Mouse (Mus musculus): ENCODE data around the gene Oxsr1. TPM values are rescaled to one million over a fixed set of nuclear protein-coding genes. Genes with fewer than 3 reads are reported as not detected.

Gene Oxsr1
- polyA plus RNA-seq, 1 experiment from 2014 or later: 14.2 TPM

- ATAC-seq (replicated peaks): no peak
- H3K9ac ChIP-seq: no peak overlapping the region
- H3K27me3 ChIP-seq (replicated peaks): no peaks in the 10 kb centered on the region
- H3K27ac ChIP-seq: no peak overlapping the region
- no peaks in the 10 kb centered on the region for H3K4me1 ChIP-seq
- no peaks in the 10 kb centered on the region for H3K9me3 ChIP-seq
- WGBS: 92% methylated on average over 10 of the region's 10 CpGs
- H3K4me3 ChIP-seq: no peak overlapping the region
- H3K4me2 ChIP-seq: no peak overlapping the region
- H3K36me3 ChIP-seq (replicated peaks): peaks cover 19% of the 10 kb centered on the region
Measured at GRCm38 (mm10) chr9:119350947-119351705, 28.9 kb upstream of the Oxsr1 start.

- 90% methylated on average over 3 of the region's 3 CpGs for WGBS
- no peak for ATAC-seq (replicated peaks)
- H3K36me3 ChIP-seq (replicated peaks): peaks cover 23% of the 10 kb centered on the region
Measured at GRCm38 (mm10) chr9:119350531-119350930, 28.3 kb upstream of the Oxsr1 start.

DNA sequence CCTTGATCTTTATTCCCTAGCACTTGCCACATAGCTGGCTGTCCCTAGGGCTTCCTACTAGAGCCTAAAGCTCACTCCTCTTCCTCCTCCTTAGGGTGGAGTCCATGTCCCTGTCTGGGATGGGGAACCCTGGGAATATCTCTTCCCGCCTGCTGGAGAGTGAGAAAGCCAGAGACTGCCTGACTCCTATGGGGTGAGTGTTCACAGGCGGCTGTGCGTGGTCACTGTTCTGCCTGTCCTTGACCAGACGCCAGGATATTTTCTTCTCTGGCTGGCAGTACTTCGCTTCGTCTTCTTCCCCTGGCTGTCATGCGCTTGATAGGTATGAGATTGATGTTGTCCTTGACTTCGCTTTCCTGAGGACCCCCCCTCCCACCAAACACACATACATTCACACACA, 24.1 kb upstream of the Oxsr1 start:
- no peaks in the 10 kb centered on the region for H3K9me3 ChIP-seq
- H3K4me3 ChIP-seq: no peak overlapping the region
- H3K4me2 ChIP-seq: no peak overlapping the region
- 95% methylated on average over 8 of the region's 8 CpGs for WGBS
- peaks cover 15% of the 10 kb centered on the region for H3K4me1 ChIP-seq
- H3K27ac ChIP-seq: no peak overlapping the region
- no peaks in the 10 kb centered on the region for H3K27me3 ChIP-seq (replicated peaks)
- no peak for ATAC-seq (replicated peaks)
- H3K36me3 ChIP-seq (replicated peaks): peaks cover 36% of the 10 kb centered on the region
- no peak overlapping the region for H3K9ac ChIP-seq

More at GRCm38 (mm10) chr9:119350531-119350930, 28.3 kb upstream of the Oxsr1 start:
- no peaks in the 10 kb centered on the region for H3K27me3 ChIP-seq (replicated peaks)
- H3K9ac ChIP-seq: no peak overlapping the region
- no peak overlapping the region for H3K27ac ChIP-seq
- H3K4me3 ChIP-seq: no peak overlapping the region
- no peaks in the 10 kb centered on the region for H3K9me3 ChIP-seq
- no peak overlapping the region for H3K4me2 ChIP-seq
- no peaks in the 10 kb centered on the region for H3K4me1 ChIP-seq

GRCm38 (mm10) chr9:119342728-119343127, 20.5 kb upstream of the Oxsr1 start:
- H3K4me1 ChIP-seq: peaks cover 32% of the 10 kb centered on the region
- 93% methylated on average over 7 of the region's 7 CpGs for WGBS
- peak overlapping the region; percentile 86 for H3K4me2 ChIP-seq
- ATAC-seq (replicated peaks): no peak
- no peak overlapping the region for H3K27ac ChIP-seq
- peak overlapping the region; percentile 94 for H3K4me3 ChIP-seq
- H3K27me3 ChIP-seq (replicated peaks): peaks cover 9% of the 10 kb centered on the region
- no peak overlapping the region for H3K9ac ChIP-seq
- peaks cover 22% of the 10 kb centered on the region for H3K36me3 ChIP-seq (replicated peaks)
- H3K9me3 ChIP-seq: no peaks in the 10 kb centered on the region

GRCm38 (mm10) chr9:119340909-119341816, 18.9 kb upstream of the Oxsr1 start, which contains the start of gene Myd88:
TSS of gene Myd88 (minus strand) at chr9:119341411.
- H3K9ac ChIP-seq: peak within 1 kb of the TSS; percentile 92
- peaks cover 9% of the 10 kb centered on the region for H3K27me3 ChIP-seq (replicated peaks)
- H3K9me3 ChIP-seq: no peaks in the 10 kb centered on the region
- peak; percentile 98 for ATAC-seq (replicated peaks)
- WGBS: under 1% methylated on average over 68 of the region's 68 CpGs
- H3K27ac ChIP-seq: peak within 1 kb of the TSS; percentile 89
- peak within 1 kb of the TSS; percentile 86 for H3K4me2 ChIP-seq
- H3K4me1 ChIP-seq: peaks cover 32% of the 10 kb centered on the region
- H3K36me3 ChIP-seq (replicated peaks): peaks cover 17% of the 10 kb centered on the region; the same call in 1 of the 2 replicates
- peak within 1 kb of the TSS; percentile 94 for H3K4me3 ChIP-seq

GRCm38 (mm10) chr9:119340212-119340580, 18.0 kb upstream of the Oxsr1 start:
- Histone ChIP-seq H3K27me3 (replicated peaks) (peaks cover 9% of the 10 kb centered on the region), H3K4me1 (peaks cover 32% of the 10 kb centered on the region), H3K9me3 (no peaks in the 10 kb centered on the region), H3K27ac (peak overlapping the region; percentile 89), H3K9ac (peak overlapping the region; percentile 92), H3K4me2 (peak overlapping the region; percentile 86), H3K4me3 (peak overlapping the region; percentile 94), H3K36me3 (replicated peaks) (peaks cover 13% of the 10 kb centered on the region; the same call in 1 of the 2 replicates)
- no peak for ATAC-seq (replicated peaks)
- 4% methylated on average over 8 of the region's 8 CpGs for WGBS

- Histone ChIP-seq H3K27me3 (replicated peaks) (peaks cover 9% of the 10 kb centered on the region), H3K9me3 (no peaks in the 10 kb centered on the region), H3K4me3 (peak within 1 kb of the TSS; percentile 94)
Measured at GRCm38 (mm10) chr9:119339558-119340211, 17.5 kb upstream of the Oxsr1 start, which contains the start of gene Acaa1a. TSS of gene Acaa1a (plus strand) at chr9:119339676.

DNA sequence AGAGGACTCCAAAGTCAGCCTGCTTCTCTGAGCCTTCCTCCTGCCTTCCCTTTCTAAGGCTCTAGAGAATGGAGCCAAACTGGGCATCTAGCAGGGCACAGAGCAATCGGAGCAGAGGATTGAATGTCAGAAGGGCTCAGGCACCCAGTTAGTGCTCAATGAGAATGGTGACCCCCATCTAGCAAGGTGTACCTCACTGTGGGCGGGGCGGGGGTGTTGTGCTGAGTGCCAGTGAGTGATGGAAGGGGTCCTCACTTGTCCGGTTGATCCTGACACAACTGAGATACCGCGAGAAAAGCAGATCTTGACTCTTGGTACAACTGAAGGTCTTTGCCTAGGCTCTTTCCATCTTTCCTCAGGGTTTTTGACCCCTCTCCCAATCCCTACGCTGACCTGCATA, 16.9 kb upstream of the Oxsr1 start:
- 52% methylated on average over 7 of the region's 7 CpGs for WGBS
- Histone ChIP-seq H3K4me3 (peak overlapping the region; percentile 94), H3K4me2 (peak overlapping the region; percentile 86), H3K36me3 (replicated peaks) (peaks cover 7% of the 10 kb centered on the region; the same call in 1 of the 2 replicates), H3K9me3 (no peaks in the 10 kb centered on the region), H3K4me1 (peaks cover 32% of the 10 kb centered on the region), H3K9ac (no peak overlapping the region), H3K27ac (no peak overlapping the region), H3K27me3 (replicated peaks) (peaks cover 9% of the 10 kb centered on the region)
- ATAC-seq (replicated peaks): no peak

More at GRCm38 (mm10) chr9:119339558-119340211, 17.5 kb upstream of the Oxsr1 start, which contains the start of gene Acaa1a:
- peaks cover 13% of the 10 kb centered on the region; the same call in 1 of the 2 replicates for H3K36me3 ChIP-seq (replicated peaks)
- peak within 1 kb of the TSS; percentile 89 for H3K27ac ChIP-seq
- H3K4me2 ChIP-seq: peak within 1 kb of the TSS; percentile 86
- WGBS: under 1% methylated on average over 43 of the region's 43 CpGs
- ATAC-seq (replicated peaks): no peak
- peaks cover 32% of the 10 kb centered on the region for H3K4me1 ChIP-seq
- peak within 1 kb of the TSS; percentile 92 for H3K9ac ChIP-seq

DNA sequence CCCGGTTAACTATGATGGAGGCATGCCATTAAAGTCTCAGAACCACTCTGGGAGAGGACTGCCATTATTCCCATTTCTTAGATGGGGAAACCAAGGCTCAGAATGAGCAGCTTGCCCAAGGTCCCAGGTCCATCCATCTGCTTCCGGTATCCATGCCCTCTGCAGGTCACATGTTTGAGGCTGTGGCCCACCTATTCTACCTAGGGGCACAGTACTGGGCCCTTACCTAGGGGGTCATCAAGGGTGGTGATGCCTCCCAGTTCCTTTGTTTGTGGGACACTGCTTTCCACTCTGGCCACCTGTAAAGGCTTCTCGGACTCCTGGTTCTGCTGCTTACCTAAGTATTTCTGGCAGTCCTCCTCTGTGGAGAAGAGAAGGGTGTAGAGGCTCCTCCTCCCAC, 16.1 kb upstream of the Oxsr1 start:
- H3K9ac ChIP-seq: no peak overlapping the region
- 92% methylated on average over 3 of the region's 3 CpGs for WGBS
- no peaks in the 10 kb centered on the region for H3K36me3 ChIP-seq (replicated peaks)
- H3K4me2 ChIP-seq: no peak overlapping the region
- no peak overlapping the region for H3K27ac ChIP-seq
- ATAC-seq (replicated peaks): no peak
- H3K4me1 ChIP-seq: peaks cover 32% of the 10 kb centered on the region
- no peaks in the 10 kb centered on the region for H3K9me3 ChIP-seq
- H3K4me3 ChIP-seq: no peak overlapping the region
- H3K27me3 ChIP-seq (replicated peaks): peaks cover 9% of the 10 kb centered on the region

DNA sequence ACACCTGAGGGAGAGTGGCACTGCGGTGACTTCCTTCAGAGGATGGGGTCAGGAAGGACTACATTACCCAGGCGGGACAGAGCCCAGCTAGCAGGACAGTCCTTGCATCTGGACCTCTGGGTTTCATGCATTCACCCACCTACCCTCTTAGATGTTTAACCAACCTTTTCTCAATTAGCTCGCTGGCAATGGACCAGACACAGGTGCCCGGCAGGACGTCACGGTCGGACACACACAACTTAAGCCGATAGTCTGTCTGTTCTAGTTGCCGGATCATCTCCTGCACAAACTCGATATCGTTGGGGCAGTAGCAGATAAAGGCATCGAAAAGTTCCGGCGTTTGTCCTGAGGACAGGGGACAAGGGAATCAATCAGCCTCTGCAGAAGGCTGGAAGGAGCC, 15.6 kb upstream of the Oxsr1 start:
- Histone ChIP-seq H3K9me3 (no peaks in the 10 kb centered on the region), H3K27me3 (replicated peaks) (peaks cover 9% of the 10 kb centered on the region), H3K4me3 (no peak overlapping the region), H3K27ac (no peak overlapping the region), H3K36me3 (replicated peaks) (no peaks in the 10 kb centered on the region), H3K4me1 (peaks cover 28% of the 10 kb centered on the region), H3K4me2 (no peak overlapping the region), H3K9ac (no peak overlapping the region)
- no peak for ATAC-seq (replicated peaks)
- 86% methylated on average over 14 of the region's 14 CpGs for WGBS

- WGBS: 77% methylated on average over 4 of the region's 4 CpGs
- H3K9me3 ChIP-seq: no peaks in the 10 kb centered on the region
- H3K27ac ChIP-seq: no peak overlapping the region
- peaks cover 14% of the 10 kb centered on the region for H3K4me1 ChIP-seq
- H3K36me3 ChIP-seq (replicated peaks): no peaks in the 10 kb centered on the region
- peaks cover 9% of the 10 kb centered on the region for H3K27me3 ChIP-seq (replicated peaks)
- no peak overlapping the region for H3K4me2 ChIP-seq
- ATAC-seq (replicated peaks): no peak
- H3K9ac ChIP-seq: no peak overlapping the region
- H3K4me3 ChIP-seq: no peak overlapping the region
Measured at GRCm38 (mm10) chr9:119335571-119335970, 13.3 kb upstream of the Oxsr1 start.

- H3K9me3 ChIP-seq: no peaks in the 10 kb centered on the region
- 79% methylated on average over 2 of the region's 2 CpGs for WGBS
- no peak overlapping the region for H3K27ac ChIP-seq
- ATAC-seq (replicated peaks): no peak
- no peak overlapping the region for H3K9ac ChIP-seq
- no peaks in the 10 kb centered on the region for H3K36me3 ChIP-seq (replicated peaks)
- no peak overlapping the region for H3K4me2 ChIP-seq
- peaks cover 9% of the 10 kb centered on the region for H3K27me3 ChIP-seq (replicated peaks)
- H3K4me1 ChIP-seq: peaks cover 7% of the 10 kb centered on the region
- no peak overlapping the region for H3K4me3 ChIP-seq
Measured at GRCm38 (mm10) chr9:119334834-119335233, 12.6 kb upstream of the Oxsr1 start.

All from midbrain, embryonic 15.5 days (tissue).